Mouse (Mus musculus) myocyte (in vitro differentiated cells): ENCODE results near the gene Taf6l.

Source experiments
- CEBPB ChIP-seq: IDR thresholded peaks from 2 replicates; pipeline ENCODE4 v1.6.1; 2011; ENCODE audit warnings: mild to moderate bottlenecking, moderate library complexity; ENCODE audit not compliant: poor library complexity, insufficient read depth, severe bottlenecking
- E2F4 ChIP-seq: IDR thresholded peaks from one replicate; pipeline ENCODE4 v1.6.1; 2011; ENCODE audit warnings: mild to moderate bottlenecking, control low read depth, moderate library complexity; ENCODE audit not compliant: insufficient read depth
- MAX ChIP-seq: IDR thresholded peaks from one replicate; pipeline ENCODE4 v1.6.1; 2011; ENCODE audit warnings: low read depth, mild to moderate bottlenecking, control low read depth
- MYOD1 ChIP-seq, 3 experiments: IDR thresholded peaks; one replicate each; pipeline ENCODE4 v1.6.1; 2011; ENCODE audit warnings: control low read depth in 2 of 3, low read depth in 2 of 3, mild to moderate bottlenecking in 2 of 3, moderate library complexity in 1 of 3; ENCODE audit not compliant: insufficient read length in 2 of 3, control insufficient read depth in 1 of 3
- POLR2A ChIP-seq: IDR thresholded peaks from one replicate; pipeline ENCODE4 v1.6.1; 2011; ENCODE audit warnings: low read depth, mild to moderate bottlenecking, control low read depth, moderate library complexity; ENCODE audit not compliant: insufficient read length
- POLR2AphosphoS2 ChIP-seq: IDR thresholded peaks from one replicate; pipeline ENCODE4 v1.6.1; 2011; ENCODE audit warnings: low read depth, control low read depth; ENCODE audit not compliant: insufficient read length
- USF1 ChIP-seq: IDR thresholded peaks from one replicate; pipeline ENCODE4 v1.6.1; 2011; ENCODE audit warnings: low read depth, mild to moderate bottlenecking, control low read depth, moderate library complexity

- peak; percentile 89 for TF ChIP-seq POLR2AphosphoS2
- peak; percentile 94 for TF ChIP-seq POLR2A
- no peak for TF ChIP-seq CEBPB
- no peak for TF ChIP-seq MAX
- TF ChIP-seq USF1, result no peak
- TF ChIP-seq MYOD1 (IDR thresholded peaks at IDR 0.05; ENCODE audit: control insufficient read depth in 1 of 3, insufficient read length in 2 of 3, low read depth in 2 of 3), result peak in 1 of 3 experiments; percentile 20
- no peak for TF ChIP-seq E2F4
Observed at GRCm38 (mm10) chr19:8756635-8757387, 29.4 kb downstream of the Taf6l start, which contains the start of gene Nxf1.
